Mouse (Mus musculus): ENCODE results near the gene Gm15737. TPM values are rescaled to one million over a fixed set of nuclear protein-coding genes. Genes with fewer than 3 reads are reported as not detected.

Gm15737 gene
- polyA plus RNA-seq, 2 experiments = 0.01 to 0.10 TPM

DNA sequence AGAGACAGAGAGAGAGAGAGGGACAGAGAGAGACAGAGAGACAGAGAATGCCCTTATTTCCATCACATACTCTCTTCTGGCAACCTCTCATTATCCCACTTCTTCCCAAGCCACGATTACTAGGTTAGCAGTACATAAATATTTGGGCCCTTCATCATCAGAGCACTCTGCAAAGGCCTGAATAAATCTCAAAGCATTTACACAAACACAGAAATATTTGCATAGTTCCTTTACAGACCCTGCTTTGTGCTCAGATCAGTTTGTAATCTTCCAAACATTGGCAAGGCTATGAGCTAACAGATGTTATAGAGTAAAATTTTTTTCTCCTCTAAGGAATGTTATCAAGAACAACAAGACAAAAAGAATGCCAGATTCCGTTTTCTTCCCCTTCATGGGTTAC, 35.3 kb downstream of the Gm15737 start:
- TF ChIP-seq POLR2A (IDR thresholded peaks at IDR 0.05; ENCODE audit: borderline replicate concordance, extremely low read depth, insufficient read depth, insufficient read length) = no peak
- Histone ChIP-seq H3K4me3 (replicated peaks; ENCODE audit: low read length) (no peak overlapping the region), H3K27me3 (ENCODE audit: control insufficient read depth, insufficient read depth, low read length) (no peaks in the 10 kb centered on the region), H3K27ac (replicated peaks; ENCODE audit: low read depth, low read length) (no peak overlapping the region), H3K9ac (ENCODE audit: low read depth, low read length, severe bottlenecking) (no peak overlapping the region), H3K4me1 (ENCODE audit: control insufficient read depth, insufficient read depth, low read length) (0 out of 2 replicates have a peak, but pooled peaks cover 3% of the 10 kb centered on the region), H3K4me2 (replicated peaks; ENCODE audit: low read depth, low read length, severe bottlenecking) (no peak overlapping the region), H3K9me3 (ENCODE audit: control insufficient read depth, low read length) (no peaks in the 10 kb centered on the region), H3K36me3 (ENCODE audit: control insufficient read depth, insufficient read depth, low read length) (peaks cover 55% of the 10 kb centered on the region)
- WGBS = 57% methylated on average over 2 of the region's 2 CpGs
- ATAC-seq (ENCODE audit: low FRiP score, low read depth) (no peak), DNase-seq (ENCODE audit: low spot score) (peak; percentile 36)

DNA sequence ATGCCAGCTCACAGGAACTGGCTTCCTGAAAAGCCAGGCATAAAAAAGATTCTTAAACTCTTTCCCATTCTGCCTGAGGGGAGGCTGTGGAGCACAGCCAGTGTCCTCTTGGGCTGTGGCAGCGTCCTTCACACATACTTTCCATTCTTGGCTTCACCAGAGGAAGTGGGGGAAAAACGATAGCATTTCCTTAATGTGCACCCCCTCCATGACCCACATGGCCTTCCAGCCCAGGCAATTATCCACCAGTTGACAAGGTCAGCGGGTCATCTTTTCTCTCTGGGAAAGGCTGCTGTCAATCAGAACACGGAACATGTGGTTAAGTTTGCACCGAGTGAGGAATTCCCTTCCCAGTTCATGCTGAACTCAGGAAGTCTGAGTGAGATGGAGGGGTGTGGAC, 36.8 kb downstream of the Gm15737 start:
- ATAC-seq (ENCODE audit: low FRiP score, low read depth) (no peak), DNase-seq (ENCODE audit: low spot score) (peak; percentile 11)
- Histone ChIP-seq H3K9me3 (ENCODE audit: control insufficient read depth, low read length) (no peaks in the 10 kb centered on the region), H3K27ac (replicated peaks; ENCODE audit: low read depth, low read length) (0 out of 2 replicates have a peak overlapping the region, but pooled peaks have one; percentile 3), H3K4me2 (replicated peaks; ENCODE audit: low read depth, low read length, severe bottlenecking) (no peak overlapping the region), H3K27me3 (ENCODE audit: control insufficient read depth, insufficient read depth, low read length) (no peaks in the 10 kb centered on the region), H3K4me1 (ENCODE audit: control insufficient read depth, insufficient read depth, low read length) (0 out of 2 replicates have a peak, but pooled peaks cover 3% of the 10 kb centered on the region), H3K36me3 (ENCODE audit: control insufficient read depth, insufficient read depth, low read length) (peaks cover 49% of the 10 kb centered on the region), H3K4me3 (replicated peaks; ENCODE audit: low read length) (no peak overlapping the region), H3K9ac (ENCODE audit: low read depth, low read length, severe bottlenecking) (no peak overlapping the region)
- 31% methylated on average over 5 of the region's 5 CpGs for WGBS
- TF ChIP-seq POLR2A (IDR thresholded peaks at IDR 0.05; ENCODE audit: borderline replicate concordance, extremely low read depth, insufficient read depth, insufficient read length) = no peak

DNA sequence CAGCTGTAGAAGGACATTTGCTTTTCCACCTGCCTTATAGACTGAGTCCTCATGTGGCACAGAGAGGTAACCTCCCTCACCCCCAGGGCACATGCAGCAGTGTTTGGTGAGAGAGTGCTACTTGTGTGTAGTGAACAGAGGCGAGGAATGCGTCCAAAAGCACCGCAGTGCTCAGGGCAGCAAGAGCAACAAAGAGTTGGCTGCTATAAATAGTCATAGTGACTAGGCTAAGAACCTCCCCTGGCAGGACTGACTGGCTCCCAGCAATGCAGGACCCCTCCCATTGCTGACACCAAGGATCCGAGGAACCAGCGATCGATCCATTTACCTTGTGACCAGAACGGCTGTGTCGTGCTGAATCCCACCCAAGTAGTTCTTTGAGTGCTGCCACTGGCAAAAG, 40.2 kb downstream of the Gm15737 start:
- H3K27me3 ChIP-seq (ENCODE audit: control insufficient read depth, insufficient read depth, low read length) = no peaks in the 10 kb centered on the region
- H3K4me3 ChIP-seq (replicated peaks; ENCODE audit: low read length) = no peak overlapping the region
- H3K4me1 ChIP-seq (ENCODE audit: control insufficient read depth, insufficient read depth, low read length) = 0 out of 2 replicates have a peak, but pooled peaks cover 3% of the 10 kb centered on the region
- no peak overlapping the region for H3K9ac ChIP-seq (ENCODE audit: low read depth, low read length, severe bottlenecking)
- peaks cover 30% of the 10 kb centered on the region; the same call in 1 of the 2 replicates for H3K36me3 ChIP-seq (ENCODE audit: control insufficient read depth, insufficient read depth, low read length)
- WGBS = 63% methylated on average over 8 of the region's 8 CpGs
- no peaks in the 10 kb centered on the region for H3K9me3 ChIP-seq (ENCODE audit: control insufficient read depth, low read length)
- no peak overlapping the region for H3K4me2 ChIP-seq (replicated peaks; ENCODE audit: low read depth, low read length, severe bottlenecking)
- DNase-seq (ENCODE audit: low spot score) (no peak), ATAC-seq (ENCODE audit: low FRiP score, low read depth) (no peak)
- TF ChIP-seq POLR2A (IDR thresholded peaks at IDR 0.05; ENCODE audit: borderline replicate concordance, extremely low read depth, insufficient read depth, insufficient read length) = no peak
- no peak overlapping the region for H3K27ac ChIP-seq (replicated peaks; ENCODE audit: low read depth, low read length)

DNA sequence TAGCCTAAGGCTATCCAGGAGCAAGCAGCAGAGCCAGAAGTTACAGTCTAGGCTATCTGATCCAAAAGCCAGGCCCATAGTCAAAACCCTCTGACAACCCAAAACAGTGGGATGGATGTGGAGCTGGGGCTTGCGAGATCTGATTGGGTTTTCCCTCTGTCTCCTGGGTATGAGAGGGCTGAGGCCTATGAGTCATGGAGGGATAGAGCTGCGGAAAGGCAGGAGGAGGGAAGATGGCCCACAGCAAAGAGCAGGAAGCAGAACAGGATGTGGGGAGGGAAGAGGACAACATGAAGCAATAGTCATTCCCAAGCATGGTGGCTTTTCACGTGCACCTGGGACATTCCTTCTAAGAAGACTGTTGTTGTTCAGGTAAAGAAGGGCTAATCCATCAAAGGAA, 41.5 kb downstream of the Gm15737 start:
- no peak for TF ChIP-seq POLR2A (IDR thresholded peaks at IDR 0.05; ENCODE audit: borderline replicate concordance, extremely low read depth, insufficient read depth, insufficient read length)
- ATAC-seq (ENCODE audit: low FRiP score, low read depth) = no peak
- H3K36me3 ChIP-seq (ENCODE audit: control insufficient read depth, insufficient read depth, low read length) = peaks cover 20% of the 10 kb centered on the region; the same call in 1 of the 2 replicates

DNA sequence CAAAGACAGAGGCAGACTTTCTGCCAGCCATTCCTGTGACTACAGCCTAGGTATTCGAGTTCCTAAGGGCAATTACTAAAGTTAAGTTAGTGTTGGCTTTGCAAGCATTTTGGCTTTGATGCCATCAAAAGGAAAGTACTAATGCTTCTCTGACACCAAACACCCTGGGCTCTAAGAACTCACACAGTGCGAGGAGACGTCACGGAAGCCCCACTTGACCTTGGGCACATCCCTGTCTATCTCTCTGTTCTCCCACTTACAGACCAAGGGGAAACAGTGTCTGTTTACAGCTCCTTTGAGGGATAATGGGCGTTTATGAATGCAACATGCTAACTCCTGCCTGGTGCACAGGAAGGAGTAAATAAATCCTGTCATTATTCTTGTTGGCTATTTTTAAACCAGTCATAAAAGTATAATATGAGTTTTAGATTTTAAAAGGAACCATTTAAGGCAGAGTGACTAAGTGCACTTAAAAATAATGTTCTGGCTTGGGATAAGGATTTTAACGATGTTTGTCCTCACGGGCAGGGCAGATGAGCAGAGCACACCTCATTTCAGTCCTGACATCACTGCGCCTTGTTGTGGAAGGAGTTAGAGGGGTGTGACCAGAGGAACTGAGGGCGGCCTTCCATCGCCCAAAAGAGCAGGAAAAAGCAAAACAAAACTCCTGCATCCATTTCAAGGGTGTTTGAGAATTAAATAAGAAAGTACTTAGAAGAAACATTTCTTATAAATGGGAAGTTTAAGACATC, 52.0 kb downstream of the Gm15737 start:
- Histone ChIP-seq H3K27ac (replicated peaks; ENCODE audit: low read depth, low read length) (no peak overlapping the region), H3K4me1 (ENCODE audit: control insufficient read depth, insufficient read depth, low read length) (peaks cover 19% of the 10 kb centered on the region), H3K4me2 (replicated peaks; ENCODE audit: low read depth, low read length, severe bottlenecking) (no peak overlapping the region), H3K9me3 (ENCODE audit: control insufficient read depth, low read length) (no peaks in the 10 kb centered on the region), H3K4me3 (replicated peaks; ENCODE audit: low read length) (no peak overlapping the region), H3K27me3 (ENCODE audit: control insufficient read depth, insufficient read depth, low read length) (no peaks in the 10 kb centered on the region), H3K9ac (ENCODE audit: low read depth, low read length, severe bottlenecking) (no peak overlapping the region), H3K36me3 (ENCODE audit: control insufficient read depth, insufficient read depth, low read length) (no peaks in the 10 kb centered on the region)
- DNase-seq (ENCODE audit: low spot score) = no peak
- no peak for TF ChIP-seq POLR2A (IDR thresholded peaks at IDR 0.05; ENCODE audit: borderline replicate concordance, extremely low read depth, insufficient read depth, insufficient read length)
- WGBS = 30% methylated on average over 10 of the region's 10 CpGs
- no peak for ATAC-seq (ENCODE audit: low FRiP score, low read depth)

More for the DNA sequence above, 41.5 kb downstream of the Gm15737 start:
- no peak overlapping the region for H3K4me2 ChIP-seq (replicated peaks; ENCODE audit: low read depth, low read length, severe bottlenecking)
- no peaks in the 10 kb centered on the region for H3K27me3 ChIP-seq (ENCODE audit: control insufficient read depth, insufficient read depth, low read length)
- no peak overlapping the region for H3K27ac ChIP-seq (replicated peaks; ENCODE audit: low read depth, low read length)
- H3K9ac ChIP-seq (ENCODE audit: low read depth, low read length, severe bottlenecking) = no peak overlapping the region
- H3K9me3 ChIP-seq (ENCODE audit: control insufficient read depth, low read length) = no peaks in the 10 kb centered on the region
- 0 out of 2 replicates have a peak, but pooled peaks cover 3% of the 10 kb centered on the region for H3K4me1 ChIP-seq (ENCODE audit: control insufficient read depth, insufficient read depth, low read length)
- DNase-seq (ENCODE audit: low spot score) = no peak
- H3K4me3 ChIP-seq (replicated peaks; ENCODE audit: low read length) = no peak overlapping the region
- whole genome bisulfite sequencing = 73% methylated on average over 3 of the region's 3 CpGs
